Mouse (Mus musculus) testis, adult 2 months (tissue): ENCODE data around the gene Pck1.

Source experiments
- CTCF ChIP-seq: fragments of 200-500 bp; IDR thresholded peaks from 2 replicates; pipeline ENCODE4 v1.5.1; 2012; ENCODE audit warnings: low read depth, mild to moderate bottlenecking, inconsistent platforms, low read length, moderate library complexity; ENCODE audit not compliant: control insufficient read depth, insufficient read depth, insufficient replicate concordance
- POLR2A ChIP-seq: fragments of 200-500 bp; IDR thresholded peaks from 2 replicates; pipeline ENCODE4 v1.6.1; 2012; ENCODE audit warnings: low read depth, mild to moderate bottlenecking, inconsistent platforms, low read length, moderate library complexity; ENCODE audit not compliant: control insufficient read depth

DNA sequence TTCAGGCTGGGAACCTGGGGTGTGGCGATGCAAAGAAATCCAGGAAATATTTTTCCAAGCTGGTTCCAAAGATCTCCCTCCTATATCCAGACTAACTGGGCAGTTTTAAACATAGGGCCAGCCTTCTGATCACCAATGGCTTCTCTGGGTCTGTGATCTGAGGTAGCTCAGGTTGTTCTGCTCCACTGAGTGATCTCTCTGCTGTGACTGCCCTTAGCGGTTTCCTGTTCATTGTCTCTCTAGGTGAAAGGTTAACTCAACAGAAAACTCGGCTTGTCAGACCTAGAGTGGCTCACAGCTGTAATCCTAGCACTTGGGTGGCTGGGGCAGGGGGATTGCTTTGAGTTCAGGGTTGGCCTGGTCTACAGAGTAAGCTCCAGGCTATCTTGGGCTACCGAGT is 4.5 kb downstream of the Pck1 start:
- TF ChIP-seq POLR2A (no peak), CTCF (no peak)
